Mouse (Mus musculus) brain, adult 2 months (tissue): ENCODE results near the gene Acvrl1.

Experiments
- DNase-seq: peaks from one replicate; pipeline ENCODE4 v3.0.0; 2011; ENCODE audit warnings: low read depth, low spot score

Gene Acvrl1

DNA sequence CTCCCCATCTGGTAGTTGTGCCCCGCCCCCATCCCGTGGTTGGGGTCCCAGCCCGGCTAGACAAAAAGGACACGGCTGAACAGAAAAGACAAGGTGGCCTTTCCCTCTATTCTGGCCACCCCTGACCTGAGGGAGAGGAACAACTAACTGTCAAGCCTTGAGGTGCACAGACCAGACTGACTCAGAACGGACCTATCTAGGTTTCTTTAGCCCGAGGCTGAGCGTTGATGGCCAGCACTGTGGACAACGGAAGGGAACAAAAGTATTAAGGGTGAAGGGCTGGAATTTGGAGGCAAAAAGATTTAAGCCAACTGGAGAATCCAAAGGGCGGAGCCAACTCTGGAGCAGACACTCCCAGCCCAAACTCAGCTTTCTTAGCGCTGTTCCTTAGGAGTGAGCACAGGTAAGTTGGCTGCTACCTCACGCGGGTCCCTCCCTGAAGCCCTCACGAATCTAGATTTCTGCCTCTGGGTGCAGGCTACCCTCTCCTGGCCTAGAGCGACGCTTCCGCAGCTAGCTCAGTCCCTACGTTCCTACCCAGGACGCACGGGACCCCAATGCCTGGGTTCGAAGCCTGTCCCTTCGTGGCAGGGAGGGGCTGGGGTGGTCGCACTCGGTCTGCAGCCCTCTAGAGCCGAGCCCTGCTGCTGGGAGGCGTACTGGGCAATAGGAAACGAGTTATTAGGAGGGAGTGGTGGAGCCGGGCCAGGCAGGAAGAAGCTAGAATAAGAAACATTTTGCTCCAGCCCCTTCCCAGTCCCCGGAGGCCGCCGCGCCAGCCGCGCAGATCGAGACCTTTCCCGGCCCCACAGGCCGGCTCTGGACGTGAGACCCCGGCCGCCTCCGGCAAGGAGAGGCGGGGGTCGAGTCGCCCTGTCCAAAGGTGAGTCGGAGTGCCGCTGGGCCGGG is at the start of gene Acvrl1:
Gene Acvrl1, plus strand, starts transcription at position 342 of the 909 bp plus-strand sequence.
- no peak for DNase-seq

- DNase-seq = peak; percentile 65
Observed at GRCm38 (mm10) chr15:101078731-101079156, 49.6 kb upstream of the Acvrl1 start.

DNA sequence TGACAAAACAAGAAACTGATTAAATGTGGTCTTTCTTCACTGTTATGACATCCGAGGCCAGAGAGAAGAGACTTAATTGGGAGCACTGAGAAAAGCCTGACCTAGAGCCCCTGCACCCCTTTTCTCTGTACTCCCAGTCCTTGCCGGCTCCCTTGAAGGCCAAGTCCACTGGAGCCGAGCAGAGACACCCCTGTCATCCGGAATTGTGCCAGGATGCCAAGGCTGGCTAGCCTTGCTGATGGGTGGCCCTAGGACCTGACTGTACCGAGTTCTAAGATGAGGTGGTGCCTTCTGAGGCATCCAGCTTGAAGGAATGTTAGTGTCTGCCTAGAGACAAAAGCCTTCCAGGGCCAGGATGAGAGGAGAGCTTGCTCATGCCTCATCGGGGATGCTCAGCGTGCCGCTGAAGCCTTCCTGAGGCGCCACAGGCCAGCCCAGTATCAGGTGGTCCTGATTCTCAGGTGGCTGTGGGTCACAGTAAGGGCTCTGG is 48.2 kb upstream of the Acvrl1 start:
- DNase-seq = no peak

GRCm38 (mm10) chr15:101081035-101081548 is 47.2 kb upstream of the Acvrl1 start:
- DNase-seq = no peak

- no peak for DNase-seq
Observed at GRCm38 (mm10) chr15:101082236-101082635, 46.1 kb upstream of the Acvrl1 start.

DNA sequence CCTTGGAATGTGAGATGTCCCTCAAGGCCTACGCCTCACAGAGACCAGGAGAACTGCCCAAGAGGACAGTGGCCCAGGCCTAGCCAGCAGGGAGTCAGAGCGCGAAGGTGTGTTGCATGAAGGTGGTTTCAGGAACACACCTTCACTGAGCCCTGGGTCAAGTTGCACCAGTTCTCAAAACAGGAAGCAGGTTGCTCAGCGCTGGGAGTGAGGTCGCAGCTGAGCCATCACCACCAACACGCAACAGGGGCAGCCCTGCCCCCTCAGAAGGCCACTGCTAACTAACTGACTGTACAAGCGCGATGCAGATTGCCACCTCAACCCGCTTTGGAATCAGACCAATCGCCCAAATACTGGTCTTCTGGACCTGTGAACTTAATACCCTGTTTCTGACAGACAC is 43.8 kb upstream of the Acvrl1 start:
- DNase-seq = no peak

GRCm38 (mm10) chr15:101086451-101086850 is 41.9 kb upstream of the Acvrl1 start:
- no peak for DNase-seq

GRCm38 (mm10) chr15:101086956-101087355 is 41.4 kb upstream of the Acvrl1 start:
- peak; percentile 20 for DNase-seq

GRCm38 (mm10) chr15:101088291-101088690 is 40.0 kb upstream of the Acvrl1 start:
- peak; percentile 27 for DNase-seq

GRCm38 (mm10) chr15:101091551-101091950 is 36.8 kb upstream of the Acvrl1 start:
- DNase-seq = no peak

DNA sequence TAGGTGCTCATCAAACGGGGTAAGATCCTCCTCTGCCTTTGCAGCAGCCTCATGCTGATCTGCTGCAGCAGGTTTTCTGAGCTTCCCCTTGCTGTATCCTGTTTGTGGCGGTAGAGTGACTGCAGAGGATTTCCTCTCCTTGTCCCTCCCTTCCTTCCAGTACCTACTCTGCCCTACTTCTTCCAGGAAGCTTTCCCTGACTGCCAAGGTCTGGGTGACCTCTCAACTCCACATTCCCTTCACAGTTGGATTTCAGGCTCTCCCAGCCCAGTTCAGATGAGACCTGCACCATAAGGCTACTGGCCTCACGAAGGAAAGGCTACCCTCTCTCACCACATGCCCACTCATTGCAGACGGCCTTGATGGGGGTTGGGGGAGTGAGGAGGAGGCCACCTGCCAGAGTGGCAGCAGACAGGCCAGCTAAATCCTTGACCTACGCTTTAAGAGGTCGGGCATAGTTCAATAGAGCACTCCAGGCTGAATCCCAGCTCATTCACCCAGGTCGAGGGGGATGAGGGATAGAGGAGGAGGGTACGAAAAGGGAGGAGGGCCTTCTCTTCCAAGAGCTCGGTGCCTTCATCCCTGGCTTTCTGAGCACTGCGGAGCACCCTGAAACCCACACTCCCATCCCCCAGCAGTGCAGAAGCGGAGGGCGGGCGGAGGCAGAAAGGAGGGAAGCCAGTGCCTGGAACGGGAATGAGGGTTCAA is 36.0 kb upstream of the Acvrl1 start:
- DNase-seq = peak; percentile 46

- peak; percentile 89 for DNase-seq
Observed at GRCm38 (mm10) chr15:101092829-101093648, 35.3 kb upstream of the Acvrl1 start.

DNA sequence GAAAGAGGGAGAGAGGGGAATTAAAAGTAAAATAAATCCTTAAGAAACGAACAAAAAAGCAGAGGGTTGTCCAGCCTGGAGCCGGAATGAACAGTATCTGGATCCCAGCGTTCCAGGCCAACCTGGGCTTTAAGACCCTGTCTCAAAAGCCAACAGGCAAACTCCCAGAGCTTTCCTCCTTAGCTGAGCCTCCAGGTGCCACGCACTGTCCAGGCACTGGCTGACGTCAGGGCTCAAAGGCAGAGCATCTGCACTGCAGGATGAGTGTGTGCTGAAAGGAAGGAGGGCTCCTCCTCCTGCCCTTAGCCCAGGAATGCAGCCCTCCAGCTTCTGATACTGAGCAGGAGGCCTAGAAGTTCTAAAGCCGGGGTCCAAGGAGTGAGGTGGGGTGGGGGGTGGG is 34.3 kb upstream of the Acvrl1 start:
- DNase-seq = no peak

DNA sequence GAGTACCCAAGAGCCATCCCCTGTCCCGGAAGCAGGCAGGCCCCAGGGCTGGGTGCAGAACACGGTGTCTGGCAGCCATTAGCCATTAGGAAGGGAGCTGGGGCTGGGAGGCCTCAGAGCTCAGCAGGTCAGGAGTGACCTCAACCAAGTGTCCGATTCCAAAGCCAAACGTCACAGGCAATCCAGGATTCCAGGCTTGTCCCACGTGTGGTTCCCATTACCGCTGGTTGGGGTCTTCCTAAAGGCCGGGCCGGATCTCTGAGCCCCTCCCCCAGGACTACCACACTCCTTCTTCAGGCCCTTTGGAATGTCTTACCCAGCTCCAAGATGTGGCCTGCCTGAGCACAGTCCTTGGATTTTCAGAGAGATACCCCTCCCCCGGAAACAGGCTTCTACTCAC is 33.3 kb upstream of the Acvrl1 start:
- DNase-seq = no peak

DNA sequence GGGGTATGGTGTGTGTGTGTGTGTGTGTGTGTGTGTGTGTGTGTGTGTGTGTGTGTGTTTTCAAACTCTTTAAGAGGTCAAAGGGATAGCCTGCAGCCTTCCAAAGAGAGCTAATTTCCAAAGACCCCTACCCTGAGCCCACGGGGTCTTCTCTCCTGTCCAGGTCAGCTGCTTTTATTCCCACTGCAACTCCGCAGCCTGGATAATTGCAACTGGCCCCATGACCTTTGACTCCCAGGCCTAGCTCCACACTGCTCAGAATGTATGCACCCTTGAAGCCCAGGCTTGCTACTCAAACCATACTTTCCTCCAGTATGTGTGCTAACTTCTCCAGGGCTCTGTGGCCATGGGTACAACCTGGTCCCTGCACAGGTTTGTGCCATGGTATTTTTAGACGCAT is 32.9 kb upstream of the Acvrl1 start:
- no peak for DNase-seq

DNA sequence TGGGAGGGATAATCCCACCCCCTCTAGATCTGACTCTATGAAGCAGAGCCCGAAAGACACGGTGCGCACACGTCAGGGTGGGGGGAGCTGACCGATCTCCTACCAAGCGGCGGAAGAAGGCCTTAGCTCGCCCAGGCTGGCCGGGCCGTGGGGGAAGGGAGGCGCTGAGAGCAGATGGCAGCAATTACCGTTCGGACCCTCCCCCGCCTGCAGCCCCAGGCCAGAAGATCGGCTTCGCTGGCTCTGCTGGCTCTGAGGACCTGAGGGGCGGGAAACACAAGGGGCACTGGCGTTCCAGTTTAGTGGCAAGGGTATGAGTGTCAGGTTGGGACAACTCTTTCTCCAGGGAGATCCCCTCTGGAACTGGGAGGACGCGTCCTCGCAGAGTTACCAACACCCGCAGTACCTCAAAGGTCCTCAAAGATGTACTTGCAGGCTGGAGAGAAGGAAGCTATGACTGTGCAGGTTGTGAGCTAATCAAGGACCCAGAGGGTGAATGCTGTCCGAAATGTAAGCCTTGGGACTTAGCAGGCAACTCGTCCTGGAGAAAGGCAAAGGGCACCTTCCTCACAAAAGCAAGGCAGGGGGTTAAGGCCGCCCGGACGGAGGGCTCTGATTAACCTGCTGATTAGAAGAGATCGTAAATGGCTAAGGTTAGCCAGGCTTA is 30.2 kb upstream of the Acvrl1 start:
- DNase-seq = peak; percentile 8

- no peak for DNase-seq
Observed at GRCm38 (mm10) chr15:101100996-101101395, 27.3 kb upstream of the Acvrl1 start.

DNA sequence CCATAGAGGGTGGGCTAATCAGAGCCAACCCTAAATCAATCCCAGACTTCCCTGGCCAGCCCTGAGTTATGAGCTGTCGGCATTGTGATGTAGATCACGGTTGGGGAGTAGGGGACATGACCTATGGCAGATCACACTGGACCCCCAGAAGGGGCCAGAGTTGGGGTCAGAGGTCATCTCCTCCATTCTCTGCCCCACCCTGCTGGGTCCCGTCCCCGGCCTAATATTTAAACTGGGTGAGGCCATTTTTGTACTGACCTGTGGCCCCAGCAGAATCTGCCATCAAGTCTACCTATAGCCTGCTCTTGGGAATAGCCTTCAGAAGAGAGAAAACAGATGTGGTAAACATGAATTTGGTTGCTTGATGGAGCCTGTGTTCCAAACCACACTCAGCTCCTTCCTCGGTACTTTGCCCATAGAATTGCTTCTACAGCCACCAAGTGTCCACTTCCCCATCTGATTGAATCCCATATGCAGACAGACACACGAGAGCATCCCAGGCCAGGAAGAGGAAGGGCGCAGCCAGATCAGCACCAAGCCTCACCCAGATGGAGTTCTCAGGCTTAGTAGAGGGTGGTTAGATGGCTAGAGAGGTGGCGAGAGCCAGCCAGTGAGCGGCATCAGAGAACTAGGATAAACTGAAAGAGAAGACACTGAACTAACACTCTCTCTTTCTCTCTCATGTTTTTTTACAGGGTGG is 24.6 kb upstream of the Acvrl1 start:
- no peak for DNase-seq

- peak; percentile 72 for DNase-seq
Observed at GRCm38 (mm10) chr15:101105496-101105994, 22.8 kb upstream of the Acvrl1 start.

GRCm38 (mm10) chr15:101106011-101106410 is 22.3 kb upstream of the Acvrl1 start:
- DNase-seq = peak; percentile 42
